Mouse (Mus musculus) adrenal gland, postnatal 36 days (tissue): ENCODE results near the gene Icmt. TPM values are rescaled to one million over a fixed set of nuclear protein-coding genes. Genes with fewer than 3 reads are reported as not detected.

ENCODE experiments used
- DNase-seq, 2 experiments: peaks; one replicate each; pipeline ENCODE4 v3.0.0; 2021; ENCODE audit warnings: mixed read lengths in 1 of 2
- total RNA-seq, 2 experiments: library from RNA; stranded (reverse); gene quantifications; 2 replicates each; pipeline ENCODE4 v1.2.3; 2021

Icmt gene
- total RNA-seq, 2 experiments from 2014 or later, result 49.0 to 50.2 TPM

- DNase-seq, result peak in 1 of 2 experiments; percentile 47
Observed at GRCm38 (mm10) chr4:152302012-152302411, 5.0 kb downstream of the Icmt start.

DNA sequence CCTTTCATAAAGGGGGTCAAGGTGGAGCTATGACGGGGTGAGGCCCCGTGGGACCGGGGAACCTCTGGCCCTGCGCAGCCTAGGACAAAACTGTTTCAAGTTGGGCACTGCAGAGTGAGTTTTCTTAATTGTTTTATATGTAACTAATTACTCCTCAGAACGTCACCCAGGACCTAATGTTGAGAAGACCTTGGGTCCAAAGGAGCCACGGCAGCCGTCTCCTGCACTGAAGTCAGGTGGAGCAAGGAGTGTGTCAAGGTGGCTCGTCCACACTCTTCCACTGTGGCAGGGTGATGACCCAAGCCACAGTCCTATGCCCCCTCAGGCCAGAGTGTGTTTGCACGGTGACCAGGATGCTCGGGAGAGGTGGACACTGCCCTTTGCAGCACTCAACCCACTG is 6.1 kb downstream of the Icmt start:
- no peak for DNase-seq

DNA sequence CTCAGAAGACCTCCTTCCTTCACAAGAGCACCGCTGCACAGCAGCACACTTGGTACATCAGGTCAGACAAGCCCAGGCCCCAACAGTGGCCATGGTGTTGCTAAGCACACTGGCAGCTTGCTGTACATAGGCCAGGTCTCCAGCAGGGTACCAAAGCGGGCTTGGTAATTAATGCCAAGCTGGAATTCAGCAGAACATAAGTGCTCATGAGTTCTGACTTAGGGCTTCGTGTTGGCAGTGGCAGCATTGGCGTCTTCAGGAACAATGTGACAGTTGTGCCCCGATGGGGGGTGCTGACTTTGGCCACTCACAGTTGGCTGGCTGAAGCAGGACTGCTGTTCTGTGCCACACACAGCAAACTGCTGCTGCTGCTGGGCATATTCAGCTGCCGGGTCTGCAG is 7.7 kb downstream of the Icmt start:
- no peak for DNase-seq

DNA sequence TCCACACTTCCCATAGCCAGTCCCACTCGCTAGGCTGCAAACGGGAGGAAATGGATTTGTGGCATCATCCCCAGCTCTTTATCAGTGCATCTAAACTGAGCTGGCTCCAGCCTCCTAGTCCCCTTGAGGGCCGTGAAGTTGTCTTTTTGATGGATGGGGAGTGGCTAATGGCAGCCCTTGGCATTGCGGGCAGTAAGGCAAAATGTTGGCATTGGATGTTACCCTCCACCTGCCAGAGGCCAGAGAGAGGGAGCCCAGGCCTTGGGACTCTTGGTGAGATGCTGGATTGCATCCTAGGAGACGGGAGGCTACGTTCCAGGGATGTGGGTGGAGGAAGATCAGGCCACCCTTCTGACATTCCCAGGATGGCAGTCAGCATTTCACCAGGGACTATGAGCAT is 9.0 kb downstream of the Icmt start:
- no peak for DNase-seq

DNA sequence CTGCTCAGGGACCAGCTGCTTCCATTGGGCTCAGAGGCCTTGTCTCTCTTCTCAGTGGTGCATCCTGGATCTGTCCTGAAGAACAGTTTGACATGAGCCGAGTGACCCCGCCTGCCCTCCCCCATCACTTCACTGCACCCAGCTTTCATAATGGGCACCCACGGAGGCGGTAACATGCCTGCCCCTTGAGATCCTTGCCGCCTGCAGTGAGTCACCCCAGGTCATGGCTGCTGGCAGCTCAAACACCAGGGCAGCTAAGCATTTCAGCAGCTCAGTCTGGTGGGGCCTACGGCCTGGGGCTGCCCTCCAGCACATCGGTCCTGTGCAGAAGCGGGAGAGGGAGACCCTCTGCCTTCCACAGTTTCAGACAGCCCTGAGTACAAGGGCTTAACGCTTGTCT is 10.5 kb downstream of the Icmt start:
- peak; percentile 66 to 69 for DNase-seq

- no peak for DNase-seq
Observed at GRCm38 (mm10) chr4:152312186-152312585, 15.2 kb downstream of the Icmt start.

- DNase-seq, result peak; percentile 32 to 43
Observed at GRCm38 (mm10) chr4:152313211-152313632, 16.2 kb downstream of the Icmt start.

- peak in 1 of 2 experiments; percentile 28 for DNase-seq
Observed at GRCm38 (mm10) chr4:152313934-152314333, 16.9 kb downstream of the Icmt start.

DNA sequence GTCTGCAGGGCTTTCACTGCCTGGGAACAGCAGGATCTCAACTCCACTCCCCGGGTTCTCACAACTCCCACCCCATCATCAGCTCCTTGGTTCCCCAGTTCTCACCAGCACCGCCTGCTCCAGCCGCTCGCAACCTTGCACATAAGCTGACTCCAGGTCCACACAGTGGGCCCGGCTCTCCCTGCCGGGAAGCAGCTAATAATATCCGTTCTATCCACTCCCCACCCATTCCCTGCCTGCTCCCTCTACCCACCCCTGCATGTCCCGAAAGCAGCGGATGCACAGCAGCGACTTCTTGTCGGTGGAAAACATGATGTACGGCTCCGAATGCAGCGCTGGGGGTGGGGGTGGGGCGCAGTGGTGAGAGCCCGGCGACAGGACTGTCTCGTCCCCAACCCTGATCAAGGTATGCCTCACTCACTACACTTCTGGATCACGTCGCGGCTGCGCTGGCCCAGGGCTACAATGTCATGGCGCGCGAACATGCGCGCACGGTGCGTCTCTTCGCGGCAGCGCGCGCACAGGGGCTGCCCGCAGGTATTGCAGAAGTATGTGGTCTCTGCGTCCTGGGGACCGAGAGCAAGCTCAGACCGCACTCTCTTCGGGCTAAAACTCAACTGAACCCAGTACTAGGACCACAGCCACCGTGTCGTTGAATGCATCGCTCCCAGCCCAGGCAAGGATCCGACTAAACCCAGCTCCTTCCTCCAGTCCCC is 18.6 kb downstream of the Icmt start:
- no peak for DNase-seq

DNA sequence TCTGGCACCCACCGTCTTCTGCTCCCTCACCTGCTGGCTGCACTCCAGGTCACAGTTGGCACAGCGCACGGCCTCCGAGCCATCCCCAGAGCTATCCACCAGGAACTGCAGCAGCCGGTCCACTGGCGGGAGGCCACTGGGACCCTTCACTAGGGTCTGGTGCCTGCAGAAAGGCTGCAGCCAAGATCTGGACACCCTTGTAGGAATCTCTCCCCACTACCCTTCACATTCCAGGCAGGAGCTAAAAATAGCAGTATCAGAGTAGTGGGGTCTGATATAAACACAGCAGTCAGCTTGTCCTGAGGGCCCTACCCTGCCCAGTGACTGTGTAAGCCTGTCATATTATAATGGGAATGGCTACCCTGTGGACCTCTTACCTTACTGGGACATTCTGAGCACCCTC is 20.6 kb downstream of the Icmt start:
- no peak for DNase-seq

GRCm38 (mm10) chr4:152318517-152319234 is 21.6 kb downstream of the Icmt start, which contains the start of gene Rnf207:
Gene Rnf207, minus strand, starts transcription at chr4:152318993.
- DNase-seq, result peak; percentile 75 to 82

DNA sequence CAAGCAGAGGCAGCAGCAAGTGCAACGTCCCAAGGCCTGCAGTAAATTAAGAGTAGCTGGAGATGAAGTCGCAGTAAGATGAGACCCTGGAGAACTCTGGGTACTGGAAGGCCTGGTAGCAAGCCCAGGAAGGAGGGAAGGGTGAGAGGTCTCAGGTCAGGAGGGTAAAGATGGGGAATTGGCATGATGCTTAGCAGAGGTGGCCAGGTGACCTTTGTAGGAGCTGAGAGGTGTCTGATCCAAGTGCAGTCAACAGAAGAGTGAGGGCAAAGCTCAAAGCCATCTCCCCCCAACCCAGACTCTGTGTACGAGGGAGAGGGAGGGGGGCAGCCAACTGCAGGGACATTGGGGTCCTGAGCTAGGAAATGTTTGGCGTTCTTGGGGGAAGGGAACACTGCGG is 24.4 kb downstream of the Icmt start:
- DNase-seq, result no peak

DNA sequence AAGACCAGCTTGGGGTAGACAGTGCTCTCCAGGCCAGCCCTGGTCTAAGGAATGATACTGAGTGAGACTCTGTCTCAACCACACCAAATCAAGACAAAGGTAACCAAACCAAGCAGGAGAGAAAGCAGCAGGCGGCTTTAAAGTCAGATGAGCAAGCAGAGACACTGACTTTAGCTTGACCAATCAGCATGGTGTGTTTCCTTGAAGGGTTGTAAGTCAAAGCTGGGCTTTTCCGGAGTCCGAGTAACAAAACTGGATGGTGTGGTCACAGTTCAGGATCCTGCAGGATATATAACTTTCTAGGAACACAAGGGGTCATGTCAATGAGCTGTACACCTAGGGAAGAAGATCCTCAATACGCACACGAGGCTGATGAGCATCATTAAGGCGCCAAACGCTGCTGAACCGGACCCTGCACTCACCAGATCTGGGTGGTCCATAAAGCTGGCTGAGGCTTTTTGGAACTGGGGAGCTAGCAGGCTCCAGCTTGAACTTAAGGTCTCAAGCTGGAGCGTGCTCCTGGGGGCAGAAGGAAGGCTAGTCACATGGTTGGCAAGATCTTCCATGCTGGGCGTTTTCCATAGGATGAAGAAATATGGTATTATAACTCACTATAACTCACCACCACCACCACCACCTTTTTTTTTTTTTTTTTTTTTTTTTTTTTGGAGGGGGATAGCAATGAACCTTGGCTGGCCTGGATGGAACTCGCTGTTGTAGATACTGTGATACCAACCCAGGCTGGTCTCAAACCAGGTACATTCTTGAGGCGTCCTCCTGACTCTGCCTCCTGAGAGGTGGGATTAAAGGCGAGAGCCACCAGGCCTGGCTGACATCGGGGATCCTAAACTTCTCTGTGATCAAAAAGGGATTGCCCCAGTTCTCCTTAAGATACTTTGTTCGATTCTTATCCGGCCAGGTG is 27.9 kb downstream of the Icmt start:
- no peak for DNase-seq

- DNase-seq, result peak; percentile 94 to 96
Observed at GRCm38 (mm10) chr4:152325574-152326411, 28.8 kb downstream of the Icmt start, which contains the start of gene Rpl22. Gene Rpl22, plus strand, starts transcription at chr4:152325742.

GRCm38 (mm10) chr4:152326543-152326942 is 29.5 kb downstream of the Icmt start:
- DNase-seq, result no peak

DNA sequence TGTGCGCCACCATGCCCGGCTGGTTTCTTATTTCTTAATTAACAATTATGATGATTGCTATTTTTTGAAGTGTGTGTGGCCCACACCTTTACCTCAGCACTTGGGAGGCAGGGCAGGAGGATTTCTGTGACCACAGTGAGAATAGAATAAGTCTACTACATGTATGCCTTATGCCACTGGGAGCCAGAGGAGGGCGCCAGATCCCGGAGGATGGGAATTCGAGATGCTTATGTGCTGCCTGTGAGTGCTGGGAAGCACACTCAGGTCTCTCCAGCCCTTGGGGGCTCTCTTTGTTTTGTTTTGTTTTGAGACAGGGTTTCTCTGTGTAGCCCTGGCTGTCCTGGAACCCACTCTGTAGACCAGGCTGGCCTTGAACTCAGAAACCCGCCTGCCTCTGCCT is 31.7 kb downstream of the Icmt start:
- peak; percentile 62 to 69 for DNase-seq

- peak; percentile 71 to 76 for DNase-seq
Observed at GRCm38 (mm10) chr4:152332952-152333351, 35.9 kb downstream of the Icmt start.

GRCm38 (mm10) chr4:152333587-152333986 is 36.6 kb downstream of the Icmt start:
- no peak for DNase-seq

GRCm38 (mm10) chr4:152337772-152338171 is 40.7 kb downstream of the Icmt start:
- no peak for DNase-seq

- peak in 1 of 2 experiments; percentile 27 for DNase-seq
Observed at GRCm38 (mm10) chr4:152338419-152339292, 41.6 kb downstream of the Icmt start, which contains the start of gene Chd5. Gene Chd5, plus strand, starts transcription at chr4:152338651.
